Mouse (Mus musculus): ENCODE results near the gene Tacr1. TPM values are rescaled to one million over a fixed set of nuclear protein-coding genes. Genes with fewer than 3 reads are reported as not detected.
A peak's percentile ranks its signal among the peaks of the same experiment; 100 is the strongest.
"Not testable (repeated sequence)": the region's sequence is repeated elsewhere in the genome, so short reads cannot be mapped to it uniquely, and the experiment has no call there.

The Tacr1 gene
- 0.03 TPM in 1 of 2 replicates, not detected in the other for polyA plus RNA-seq (2016; fragmentation: Nextera tagmentation; extraction: Ambion mirVana)

- H3K4me3 ChIP-seq = peak within 1 kb of the TSS; percentile 38
- WGBS = under 1% methylated on average over 28 of the region's 28 CpGs
- H3K36me3 ChIP-seq = no peaks in the 10 kb centered on the region
- peaks cover 66% of the 10 kb centered on the region for H3K27me3 ChIP-seq (ENCODE audit: low read depth, poor library complexity, severe bottlenecking)
- H3K27ac ChIP-seq = no peak within 1 kb of the TSS
- DNase-seq (ENCODE audit: low spot score) = peak; percentile 49
- H3K9me3 ChIP-seq (replicated peaks) = no peaks in the 10 kb centered on the region
- peaks cover 20% of the 10 kb centered on the region for H3K4me1 ChIP-seq
Observed at GRCm38 (mm10) chr6:82401595-82402451, at the start of gene Tacr1. TSS of gene Tacr1 (plus strand) at chr6:82402334.

GRCm38 (mm10) chr6:82376144-82376543 is 26.0 kb upstream of the Tacr1 start:
- Histone ChIP-seq H3K4me1 (no peaks in the 10 kb centered on the region), H3K9me3 (replicated peaks) (no peaks in the 10 kb centered on the region), H3K27ac (no peak overlapping the region), H3K36me3 (no peaks in the 10 kb centered on the region), H3K27me3 (ENCODE audit: low read depth, poor library complexity, severe bottlenecking) (no peaks in the 10 kb centered on the region), H3K4me3 (no peak overlapping the region)
- DNase-seq (ENCODE audit: low spot score) = no peak
- 89% methylated on average over 3 of the region's 3 CpGs for WGBS

- Histone ChIP-seq H3K27ac (no peak overlapping the region), H3K36me3 (no peaks in the 10 kb centered on the region), H3K4me3 (no peak overlapping the region), H3K9me3 (replicated peaks) (no peaks in the 10 kb centered on the region), H3K27me3 (ENCODE audit: low read depth, poor library complexity, severe bottlenecking) (no peaks in the 10 kb centered on the region), H3K4me1 (no peaks in the 10 kb centered on the region)
- DNase-seq (ENCODE audit: low spot score) = no peak
- 92% methylated on average over 5 of the region's 5 CpGs for WGBS
Observed at GRCm38 (mm10) chr6:82383556-82383955, 18.6 kb upstream of the Tacr1 start.

GRCm38 (mm10) chr6:82402501-82403495 is 664 bp downstream of the Tacr1 start:
- DNase-seq (ENCODE audit: low spot score) = peak; percentile 58
- H3K27me3 ChIP-seq (ENCODE audit: low read depth, poor library complexity, severe bottlenecking) = peaks cover 66% of the 10 kb centered on the region
- WGBS = 3% methylated on average over 34 of the region's 34 CpGs
- H3K27ac ChIP-seq = no peak overlapping the region
- H3K4me1 ChIP-seq = peaks cover 20% of the 10 kb centered on the region
- H3K4me3 ChIP-seq = peak overlapping the region; percentile 38
- H3K36me3 ChIP-seq = no peaks in the 10 kb centered on the region
- H3K9me3 ChIP-seq (replicated peaks) = no peaks in the 10 kb centered on the region

- Histone ChIP-seq H3K4me1 (no peaks in the 10 kb centered on the region), H3K27ac (no peak overlapping the region), H3K9me3 (replicated peaks) (no peaks in the 10 kb centered on the region), H3K36me3 (no peaks in the 10 kb centered on the region), H3K4me3 (no peak overlapping the region), H3K27me3 (ENCODE audit: low read depth, poor library complexity, severe bottlenecking) (no peaks in the 10 kb centered on the region)
- no peak for DNase-seq (ENCODE audit: low spot score)
- 65% methylated on average over 6 of the region's 6 CpGs for WGBS
Observed at GRCm38 (mm10) chr6:82418367-82418766, 16.2 kb downstream of the Tacr1 start.

GRCm38 (mm10) chr6:82420222-82420621 is 18.1 kb downstream of the Tacr1 start:
- no peaks in the 10 kb centered on the region for H3K9me3 ChIP-seq (replicated peaks)
- no peaks in the 10 kb centered on the region for H3K4me1 ChIP-seq
- H3K27me3 ChIP-seq (ENCODE audit: low read depth, poor library complexity, severe bottlenecking) = no peaks in the 10 kb centered on the region
- H3K4me3 ChIP-seq = no peak overlapping the region
- H3K27ac ChIP-seq = no peak overlapping the region
- WGBS = 77% methylated on average over 4 of the region's 4 CpGs
- no peak for DNase-seq (ENCODE audit: low spot score)
- H3K36me3 ChIP-seq = no peaks in the 10 kb centered on the region

GRCm38 (mm10) chr6:82428890-82429289 is 26.8 kb downstream of the Tacr1 start:
- DNase-seq (ENCODE audit: low spot score) = no peak
- no peaks in the 10 kb centered on the region for H3K4me1 ChIP-seq
- no peak overlapping the region for H3K27ac ChIP-seq
- H3K27me3 ChIP-seq (ENCODE audit: low read depth, poor library complexity, severe bottlenecking) = no peaks in the 10 kb centered on the region
- H3K36me3 ChIP-seq = no peaks in the 10 kb centered on the region
- WGBS = 57% methylated on average over 6 of the region's 6 CpGs
- H3K9me3 ChIP-seq (replicated peaks) = no peaks in the 10 kb centered on the region
- H3K4me3 ChIP-seq = no peak overlapping the region

GRCm38 (mm10) chr6:82429766-82430165 is 27.6 kb downstream of the Tacr1 start:
- no peak for DNase-seq (ENCODE audit: low spot score)
- no peaks in the 10 kb centered on the region for H3K27me3 ChIP-seq (ENCODE audit: low read depth, poor library complexity, severe bottlenecking)
- no peak overlapping the region for H3K4me3 ChIP-seq
- H3K27ac ChIP-seq = no peak overlapping the region
- WGBS = 70% methylated on average over 6 of the region's 6 CpGs
- no peaks in the 10 kb centered on the region for H3K36me3 ChIP-seq
- H3K4me1 ChIP-seq = no peaks in the 10 kb centered on the region
- H3K9me3 ChIP-seq (replicated peaks) = no peaks in the 10 kb centered on the region

GRCm38 (mm10) chr6:82437174-82437573 is 35.0 kb downstream of the Tacr1 start:
- H3K9me3 ChIP-seq (replicated peaks) = no peaks in the 10 kb centered on the region
- H3K4me3 ChIP-seq = no peak overlapping the region
- DNase-seq (ENCODE audit: low spot score) = no peak
- no peaks in the 10 kb centered on the region for H3K4me1 ChIP-seq
- H3K27ac ChIP-seq = no peak overlapping the region
- H3K27me3 ChIP-seq (ENCODE audit: low read depth, poor library complexity, severe bottlenecking) = no peaks in the 10 kb centered on the region
- H3K36me3 ChIP-seq = no peaks in the 10 kb centered on the region
- 67% methylated on average over 4 of the region's 4 CpGs for WGBS

- not testable (repeated sequence) for H3K27ac ChIP-seq; H3K9me3 ChIP-seq (replicated peaks); DNase-seq (ENCODE audit: low spot score); H3K36me3 ChIP-seq; H3K4me3 ChIP-seq
- peaks cover 30% of the 10 kb centered on the region for H3K27me3 ChIP-seq (ENCODE audit: low read depth, poor library complexity, severe bottlenecking)
- H3K4me1 ChIP-seq = peaks cover 26% of the 10 kb centered on the region
- WGBS = 72% methylated on average over 8 of the region's 8 CpGs
Observed at GRCm38 (mm10) chr6:82452206-82453095, 50.3 kb downstream of the Tacr1 start.

GRCm38 (mm10) chr6:82455245-82455644 is 53.1 kb downstream of the Tacr1 start:
- WGBS = 34% methylated on average over 3 of the region's 3 CpGs
- Histone ChIP-seq H3K27me3 (ENCODE audit: low read depth, poor library complexity, severe bottlenecking) (peaks cover 56% of the 10 kb centered on the region), H3K9me3 (replicated peaks) (no peaks in the 10 kb centered on the region), H3K36me3 (no peaks in the 10 kb centered on the region), H3K4me1 (peaks cover 28% of the 10 kb centered on the region), H3K4me3 (no peak overlapping the region), H3K27ac (no peak overlapping the region)
- DNase-seq (ENCODE audit: low spot score) = peak; percentile 55

- H3K36me3 ChIP-seq = no peaks in the 10 kb centered on the region
- H3K27me3 ChIP-seq (ENCODE audit: low read depth, poor library complexity, severe bottlenecking) = peaks cover 60% of the 10 kb centered on the region
- no peak overlapping the region for H3K4me3 ChIP-seq
- peaks cover 28% of the 10 kb centered on the region for H3K4me1 ChIP-seq
- H3K27ac ChIP-seq = no peak overlapping the region
- no peaks in the 10 kb centered on the region for H3K9me3 ChIP-seq (replicated peaks)
- DNase-seq (ENCODE audit: low spot score) = no peak
- 85% methylated on average over 7 of the region's 7 CpGs for WGBS
Observed at GRCm38 (mm10) chr6:82457163-82457763, 55.1 kb downstream of the Tacr1 start.
